Mouse (Mus musculus): Measurements from ENCODE around the gene Nccrp1. TPM values are rescaled to one million over a fixed set of nuclear protein-coding genes. Genes with fewer than 3 reads are reported as not detected.
"Not testable (repeated sequence)": the region's sequence is repeated elsewhere in the genome, so short reads cannot be mapped to it uniquely, and the experiment has no call there.

Gene Nccrp1
- polyA plus RNA-seq, 1 experiment, result 0.23 TPM

DNA sequence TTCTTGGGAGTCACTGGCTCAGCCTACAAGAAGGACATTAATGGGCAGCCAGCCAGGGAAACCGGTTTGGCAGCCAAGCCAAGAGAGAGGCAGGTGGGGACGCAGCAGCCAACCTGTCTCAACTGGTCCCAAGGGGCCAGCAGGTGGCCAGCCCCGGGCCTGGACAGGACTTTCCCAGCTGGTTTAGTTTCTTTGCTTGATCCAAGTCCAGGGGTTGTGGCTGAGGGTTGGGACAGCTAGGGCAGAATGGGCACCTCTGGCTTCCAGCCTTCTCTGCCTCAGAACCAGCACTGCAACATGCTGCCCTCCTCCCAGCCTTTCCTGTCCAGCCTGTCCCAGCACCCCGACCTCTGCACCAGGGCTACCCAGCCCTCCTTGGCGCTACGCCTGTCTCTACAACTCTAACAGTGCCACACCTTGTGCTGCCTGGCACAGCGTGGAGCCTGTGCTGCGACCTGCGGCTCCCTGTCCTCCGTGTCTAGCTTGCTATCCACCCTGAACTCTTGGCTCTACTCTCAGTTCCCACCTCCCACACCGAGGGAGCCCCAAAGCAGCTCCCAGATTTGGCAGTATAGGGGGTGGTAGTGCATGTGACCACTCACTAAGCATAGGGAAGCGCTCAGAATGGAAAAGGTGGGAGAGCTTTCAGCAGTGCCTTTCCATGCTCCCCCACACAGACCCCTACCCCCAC lies 23.4 kb upstream of the Nccrp1 start:
- peak; percentile 87 for DNase-seq (ENCODE audit: low read depth)

DNA sequence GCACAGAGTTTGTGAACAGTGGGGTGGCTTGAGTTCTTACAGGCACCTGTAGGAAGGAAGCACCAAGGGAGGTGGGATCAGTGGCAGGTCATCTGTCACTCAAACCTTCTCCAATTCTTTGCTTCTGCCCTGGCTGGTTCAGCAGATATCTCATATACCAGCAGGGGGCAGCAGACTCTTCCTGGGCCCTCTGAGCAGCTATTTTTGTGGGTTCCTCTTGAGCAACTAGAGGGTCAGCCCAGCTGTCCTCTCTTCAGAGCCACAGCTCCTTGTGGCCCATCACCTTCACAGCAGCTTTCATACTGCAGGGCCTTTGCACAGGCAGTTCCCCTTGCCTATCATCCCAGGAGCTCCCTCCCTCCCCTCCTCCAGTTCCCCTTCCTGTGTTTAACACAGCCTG lies 21.2 kb upstream of the Nccrp1 start:
- DNase-seq (ENCODE audit: low read depth), result no peak

DNA sequence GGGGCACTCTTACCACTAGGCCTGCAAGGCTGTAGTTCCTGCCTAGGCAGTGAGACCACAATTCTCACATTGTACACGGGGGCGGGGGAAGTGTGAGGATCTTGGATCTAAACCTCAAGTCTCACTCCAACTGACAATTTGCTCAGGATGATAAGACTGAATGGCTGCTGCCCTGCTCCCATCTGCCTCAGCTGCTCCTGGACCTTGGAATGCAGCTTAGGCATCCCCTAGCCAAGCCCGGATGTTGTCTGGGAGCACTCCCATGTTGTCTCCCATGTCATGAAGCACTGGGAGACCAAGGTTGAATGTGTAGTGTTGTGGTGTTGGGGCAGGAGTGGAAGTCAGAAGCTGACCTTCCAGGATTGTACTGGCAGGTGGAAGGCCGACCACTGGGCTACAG lies 20.5 kb upstream of the Nccrp1 start:
- no peak for DNase-seq (ENCODE audit: low read depth)

DNA sequence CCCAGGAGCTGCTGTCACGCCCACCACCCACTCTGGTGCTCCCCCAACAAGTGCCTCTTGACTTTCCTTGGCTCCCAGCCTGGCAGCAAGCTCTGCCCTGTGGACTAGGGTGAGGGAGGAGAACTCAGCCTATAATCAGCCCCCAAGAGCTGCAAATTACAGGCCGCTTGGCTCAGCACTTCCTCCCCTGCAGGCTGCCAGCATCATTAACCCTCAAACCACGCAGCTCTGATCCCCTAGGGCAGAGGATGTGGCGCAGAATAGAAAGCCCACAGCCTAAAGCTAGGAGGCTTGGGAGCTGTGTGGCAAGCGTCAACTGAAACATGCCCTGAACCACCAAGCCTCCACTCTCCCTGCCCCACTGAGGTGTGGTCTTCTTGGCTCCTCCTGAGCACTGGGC lies 18.4 kb upstream of the Nccrp1 start:
- DNase-seq (ENCODE audit: low read depth), result no peak

- no peak for DNase-seq (ENCODE audit: low read depth)
These were observed 15.9 kb upstream of the Nccrp1 start for GRCm38 (mm10) chr7:28562951-28563350.

DNA sequence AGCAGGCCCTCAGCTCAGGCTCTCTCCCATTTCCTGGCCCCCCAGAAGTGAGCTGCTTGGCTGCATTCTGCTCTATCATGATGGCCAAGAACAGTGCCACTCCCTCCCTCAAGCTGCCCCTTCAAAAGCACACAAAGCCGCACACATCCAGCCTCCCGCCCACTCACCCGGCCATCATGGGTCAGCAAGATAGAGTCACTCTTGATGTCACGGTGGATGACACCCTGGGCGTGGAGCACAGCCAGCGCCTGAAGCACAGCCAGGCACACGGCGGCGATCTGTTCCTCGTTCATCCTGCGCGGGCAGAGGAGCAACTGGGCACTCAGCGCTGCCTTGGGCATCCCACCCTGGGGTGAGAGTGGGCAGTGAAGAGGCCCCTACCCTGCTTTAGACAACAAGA lies 15.3 kb upstream of the Nccrp1 start:
- no peak for DNase-seq (ENCODE audit: low read depth)

DNA sequence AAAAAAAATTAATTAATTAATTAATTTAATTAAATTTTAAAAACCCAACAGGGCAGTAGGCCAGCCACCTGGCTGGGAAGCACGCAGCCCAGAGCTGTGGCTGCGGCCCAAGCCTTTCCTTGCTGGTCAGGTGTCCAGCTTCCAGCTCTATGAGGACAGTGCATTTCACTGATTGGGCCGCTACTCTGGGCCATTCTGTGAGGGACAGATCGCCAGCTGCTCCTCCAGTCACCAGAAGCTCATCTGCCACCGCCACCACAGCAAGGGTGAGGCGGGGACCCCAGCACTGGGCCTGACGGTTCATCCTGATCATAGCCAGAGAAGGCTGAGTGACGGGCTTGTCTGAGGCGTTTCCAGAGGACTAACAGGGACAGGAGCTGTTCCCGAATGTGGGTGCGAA lies 14.9 kb upstream of the Nccrp1 start:
- DNase-seq (ENCODE audit: low read depth), result no peak

GRCm38 (mm10) chr7:28560856-28561255 lies 13.8 kb upstream of the Nccrp1 start:
- no peak for DNase-seq (ENCODE audit: low read depth)

- DNase-seq (ENCODE audit: low read depth), result no peak
These were observed 11.4 kb upstream of the Nccrp1 start for GRCm38 (mm10) chr7:28558486-28558885.

- DNase-seq (ENCODE audit: low read depth), result no peak
These were observed 10.7 kb upstream of the Nccrp1 start for GRCm38 (mm10) chr7:28557708-28558107.

DNA sequence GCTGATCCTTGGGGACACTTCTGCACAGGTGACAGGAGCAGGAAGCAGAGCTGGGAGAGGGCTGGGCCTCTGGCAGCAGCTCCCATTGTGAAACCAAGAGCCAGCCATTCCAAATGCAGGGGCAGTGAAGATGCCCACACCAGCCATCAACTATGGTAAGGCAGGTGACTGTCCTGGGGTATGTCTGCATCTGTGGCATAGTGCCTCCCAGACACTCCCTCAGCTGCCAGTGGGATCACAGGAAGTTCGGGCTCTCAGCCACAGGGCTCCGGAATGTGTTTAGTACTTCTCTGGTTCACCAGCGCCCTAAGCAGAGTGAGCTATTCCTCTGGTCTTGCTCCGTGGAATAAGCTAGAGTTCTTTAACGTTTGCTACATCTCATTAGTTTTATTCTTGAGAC lies 10.0 kb upstream of the Nccrp1 start:
- no peak for DNase-seq (ENCODE audit: low read depth)

- no peak for DNase-seq (ENCODE audit: low read depth)
These were observed 9.0 kb upstream of the Nccrp1 start for GRCm38 (mm10) chr7:28555939-28556535.

GRCm38 (mm10) chr7:28553076-28553475 lies 6.0 kb upstream of the Nccrp1 start:
- DNase-seq (ENCODE audit: low read depth), result no peak

DNA sequence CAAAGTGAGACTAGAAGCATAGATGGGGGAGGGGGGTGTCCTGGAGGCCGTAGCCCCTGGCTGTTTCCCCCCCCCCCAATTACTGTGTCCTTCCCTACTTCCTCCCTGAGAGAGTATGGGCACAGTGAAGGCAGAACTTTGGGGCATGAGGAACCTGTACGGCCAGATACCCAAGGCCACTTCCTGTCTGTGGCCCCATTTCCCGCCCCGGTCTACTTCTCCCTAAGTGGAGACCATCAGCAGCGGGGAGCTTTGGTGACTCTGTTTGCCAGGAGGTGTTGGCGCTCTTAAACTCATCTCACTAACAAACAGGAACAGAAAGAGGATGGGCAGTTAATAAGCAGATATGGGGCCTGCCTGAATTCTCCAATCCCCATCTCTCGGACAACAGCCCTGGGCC lies 574 bp upstream of the Nccrp1 start:
- no peak for DNase-seq (ENCODE audit: low read depth)

GRCm38 (mm10) chr7:28546649-28547048 lies 405 bp downstream of the Nccrp1 start:
- DNase-seq (ENCODE audit: low read depth), result no peak

DNA sequence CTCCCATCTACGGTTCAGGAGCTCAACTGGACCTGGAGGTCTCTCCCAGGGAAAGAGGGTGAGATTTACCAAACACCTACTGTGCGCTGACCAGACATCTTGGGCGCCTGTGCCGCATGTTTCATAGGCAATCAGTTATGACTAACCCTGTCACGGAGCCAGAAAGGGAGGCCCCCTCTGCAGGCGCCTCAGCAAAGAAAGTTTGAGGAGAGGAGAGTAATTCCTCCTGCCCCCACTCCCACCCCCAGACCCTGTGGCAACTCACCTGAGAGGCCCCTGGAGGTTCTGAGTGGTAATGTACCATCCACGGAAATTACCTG lies 1.2 kb downstream of the Nccrp1 start:
- no peak for DNase-seq (ENCODE audit: low read depth)

DNA sequence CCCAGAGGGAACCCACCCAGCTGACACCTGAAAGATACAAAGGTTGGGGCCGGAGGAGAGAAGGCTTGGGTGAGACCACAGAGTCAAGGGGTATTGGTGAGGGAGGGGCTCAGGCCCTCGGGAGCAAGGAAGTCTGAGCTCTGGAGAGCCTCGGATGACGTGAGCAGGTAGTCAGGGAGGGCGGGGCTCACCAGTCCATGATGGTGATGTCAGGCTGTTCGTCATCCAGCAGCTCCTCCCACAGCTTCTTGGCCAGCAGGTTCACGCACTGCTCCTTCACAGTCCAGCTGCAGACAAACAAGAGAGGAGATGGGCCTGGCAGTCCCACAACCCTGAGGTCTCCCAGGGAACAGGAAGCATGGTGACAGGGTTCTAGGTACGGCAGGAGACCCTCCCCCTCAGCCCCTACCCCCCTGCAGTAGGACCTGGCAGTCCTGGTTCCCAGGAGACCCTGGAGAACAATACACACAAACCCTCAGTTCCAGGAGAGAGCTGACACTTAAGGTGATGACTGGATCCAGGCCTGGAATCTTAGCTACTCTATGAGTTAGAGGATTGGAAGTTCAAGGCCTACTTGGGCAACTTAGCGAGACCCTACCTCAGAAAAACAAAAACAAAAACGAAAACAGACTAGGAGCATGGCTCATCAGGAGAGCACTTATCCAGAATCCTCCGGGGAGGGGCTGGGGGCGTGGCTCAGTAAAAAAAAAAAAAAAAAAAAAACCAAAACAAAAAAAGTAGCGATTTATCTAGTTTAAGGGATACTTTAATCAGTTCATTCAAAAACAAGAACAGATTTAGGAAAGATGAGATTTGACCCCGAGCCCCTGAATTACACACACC lies 1.8 kb downstream of the Nccrp1 start:
- DNase-seq (ENCODE audit: low read depth), result no peak

- no peak for DNase-seq (ENCODE audit: low read depth)
These were observed 2.9 kb downstream of the Nccrp1 start for GRCm38 (mm10) chr7:28544051-28544601.

DNA sequence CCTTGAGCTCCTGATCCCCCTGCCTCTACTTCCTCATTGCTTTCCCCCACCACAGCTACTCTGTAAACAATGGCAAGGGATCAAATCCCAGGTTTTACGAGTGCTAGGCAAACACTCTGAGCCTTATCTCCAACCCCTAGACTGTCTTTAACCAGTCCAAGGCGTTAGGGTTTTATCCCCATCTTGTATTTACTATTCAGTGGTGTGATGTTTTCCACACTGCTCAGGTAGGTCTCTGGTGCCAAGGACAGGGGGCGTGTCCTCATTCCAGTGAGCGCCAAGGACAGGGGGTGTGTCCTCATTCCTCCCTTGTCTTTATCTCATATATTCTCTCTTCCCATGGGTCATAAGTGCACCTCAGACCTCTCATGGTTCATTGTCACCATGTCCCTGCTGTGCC lies 6.5 kb downstream of the Nccrp1 start, which contains the start of gene Sycn:
Gene Sycn, plus strand, starts transcription at position 360 of the 400 bp plus-strand sequence.
- DNase-seq (ENCODE audit: low read depth), result no peak

- not testable (repeated sequence) for DNase-seq (ENCODE audit: low read depth)
These were observed 8.2 kb downstream of the Nccrp1 start for GRCm38 (mm10) chr7:28538886-28539285.

DNA sequence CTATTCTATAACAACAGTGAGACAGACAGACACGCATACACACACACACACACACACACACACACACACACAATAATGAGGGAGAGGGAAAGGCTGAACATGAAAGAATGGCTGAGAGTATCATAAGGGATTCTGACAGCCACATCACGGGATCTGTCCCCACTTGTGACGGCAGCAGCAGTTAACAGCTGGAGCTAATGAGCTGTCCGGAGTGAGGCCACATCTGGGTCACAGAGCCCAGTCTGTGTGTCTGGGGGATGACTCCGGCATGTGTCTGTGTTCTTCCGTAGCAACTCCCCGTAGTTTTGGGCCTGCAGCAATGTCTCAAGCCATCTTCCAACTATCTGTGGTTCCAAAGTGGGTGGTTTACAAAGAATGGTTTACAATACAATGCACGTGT lies 15.0 kb downstream of the Nccrp1 start:
- no peak for DNase-seq (ENCODE audit: low read depth)

DNA sequence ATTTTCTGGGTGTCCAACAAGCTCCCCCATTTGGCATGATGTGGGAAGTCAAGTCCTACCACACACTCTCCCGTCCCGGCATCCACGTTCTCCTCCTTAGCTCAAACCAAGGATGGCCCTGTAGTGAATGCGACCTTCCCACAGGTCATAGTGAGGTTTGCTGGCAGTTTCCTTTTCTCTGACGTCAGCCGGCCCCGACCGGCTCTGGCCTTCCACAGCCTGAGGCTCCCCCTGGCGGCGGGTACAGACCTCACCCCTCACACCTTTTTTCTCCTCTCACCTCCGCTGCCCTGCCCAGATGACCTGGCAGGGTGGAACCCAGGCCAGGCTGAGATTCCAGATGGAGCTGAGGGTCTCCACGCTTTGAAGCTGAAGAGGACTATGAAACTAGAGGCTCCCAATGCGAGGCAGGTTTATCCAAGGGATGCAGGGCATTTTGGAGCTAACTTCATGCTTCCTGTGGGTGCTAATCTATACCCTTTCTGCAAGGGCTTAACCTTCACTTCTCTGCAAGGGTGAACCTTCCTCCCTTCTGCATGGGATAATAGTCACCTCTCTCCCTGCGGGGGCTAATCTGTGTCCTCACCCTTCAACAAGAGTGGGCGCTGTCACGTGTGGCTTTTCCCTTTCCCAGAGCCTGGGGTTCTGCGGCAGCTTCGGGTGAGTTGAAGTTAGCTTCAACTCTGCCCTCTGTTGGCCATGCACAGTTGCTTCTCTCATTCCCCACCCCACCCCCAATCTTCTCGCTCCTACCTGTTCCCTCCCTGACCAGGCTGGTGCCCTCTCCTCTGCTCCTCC lies 18.9 kb downstream of the Nccrp1 start:
- no peak for DNase-seq (ENCODE audit: low read depth)
